Mouse (Mus musculus) limb, embryonic 13.5 days (tissue): ENCODE measurements around the gene Agmat. TPM values are rescaled to one million over a fixed set of nuclear protein-coding genes. Genes with fewer than 3 reads are reported as not detected.

Experiments
- ATAC-seq: fragments of 200-750 bp; cut with Nextera tagmentation; 2 replicates; pipeline ENCODE4 v1.8.0; 2017; ENCODE audit warnings: low read depth, moderate number of reproducible peaks, moderate TSS enrichment; ENCODE audit not compliant: low FRiP score
- H3K27ac ChIP-seq: fragments of 300-500 bp; sonication (generic); 2 replicates; pipeline ENCODE4 v1.5.1; 2015; ENCODE audit warnings: inconsistent platforms, mild to moderate bottlenecking, moderate library complexity
- H3K27me3 ChIP-seq: fragments of 300-500 bp; sonication (generic); 2 replicates; pipeline ENCODE4 v1.6.1; 2015; ENCODE audit warnings: mild to moderate bottlenecking, inconsistent platforms
- H3K36me3 ChIP-seq: fragments of 300-500 bp; sonication (generic); 2 replicates; pipeline ENCODE4 v1.6.1; 2015; ENCODE audit warnings: inconsistent platforms, mild to moderate bottlenecking, moderate library complexity
- H3K4me1 ChIP-seq: fragments of 300-500 bp; sonication (generic); 2 replicates; pipeline ENCODE4 v1.6.1; 2015; ENCODE audit warnings: inconsistent platforms
- H3K4me2 ChIP-seq: fragments of 300-500 bp; sonication (generic); replicated peaks from 2 replicates; pipeline ENCODE4 v1.6.1; 2015; ENCODE audit warnings: inconsistent platforms, mild to moderate bottlenecking, moderate library complexity
- H3K4me3 ChIP-seq: fragments of 300-500 bp; sonication (generic); 2 replicates; pipeline ENCODE4 v1.5.1; 2015; ENCODE audit warnings: moderate library complexity, mild to moderate bottlenecking, inconsistent platforms
- H3K9ac ChIP-seq: fragments of 300-500 bp; sonication (generic); 2 replicates; pipeline ENCODE4 v1.6.1; 2015; ENCODE audit warnings: mild to moderate bottlenecking, inconsistent platforms
- H3K9me3 ChIP-seq: fragments of 300-500 bp; sonication (generic); 2 replicates; pipeline ENCODE4 v1.6.1; 2016; ENCODE audit warnings: inconsistent platforms
- WGBS: fragments of 180-500 bp; shearing (Covaris S2); methylation state at CpG from one replicate; pipeline ENCODE4 v1.1.7; 2015; 5-methylcytosine and 5-hydroxymethylcytosine counted together
- polyA plus RNA-seq: library from polyadenylated mRNA; unstranded; fragments of >200 nt; fragmentation: Nextera tagmentation; extraction: Ambion mirVana; gene quantifications from 2 replicates; pipeline ENCODE4 v1.2.1, GENCODE M21; 2015

Gene Agmat
- polyA plus RNA-seq, 1 experiment from 2014 or later = 0.13 TPM

DNA sequence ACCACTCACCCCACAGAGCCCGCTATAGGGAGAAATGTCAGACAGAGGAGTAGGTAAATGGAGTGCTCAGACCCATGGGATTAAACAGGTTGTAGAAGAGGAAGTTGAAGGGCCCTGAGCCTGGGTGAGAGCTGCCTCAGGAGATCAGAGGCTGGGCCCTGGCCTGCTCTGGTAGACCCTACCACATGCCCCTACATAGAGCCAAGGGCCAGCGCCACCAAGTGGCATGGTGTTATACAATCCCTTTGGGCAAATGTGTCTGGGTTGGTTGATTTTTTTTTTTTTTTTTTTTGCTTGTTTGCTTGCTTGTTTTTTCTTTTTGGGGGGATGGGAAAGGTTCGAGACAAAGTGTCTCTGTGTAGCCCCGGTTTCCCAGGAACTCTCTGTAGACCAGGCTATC, 57.6 kb downstream of the Agmat start:
- no peak for ATAC-seq
- H3K4me3 ChIP-seq = no peak overlapping the region
- H3K27ac ChIP-seq = no peak overlapping the region
- H3K4me1 ChIP-seq = no peaks in the 10 kb centered on the region
- no peak overlapping the region for H3K4me2 ChIP-seq
- no peak overlapping the region for H3K9ac ChIP-seq
- H3K27me3 ChIP-seq = no peaks in the 10 kb centered on the region
- 90% methylated on average over 4 of the region's 4 CpGs for WGBS
- H3K9me3 ChIP-seq = no peaks in the 10 kb centered on the region
- H3K36me3 ChIP-seq = peaks cover 62% of the 10 kb centered on the region

DNA sequence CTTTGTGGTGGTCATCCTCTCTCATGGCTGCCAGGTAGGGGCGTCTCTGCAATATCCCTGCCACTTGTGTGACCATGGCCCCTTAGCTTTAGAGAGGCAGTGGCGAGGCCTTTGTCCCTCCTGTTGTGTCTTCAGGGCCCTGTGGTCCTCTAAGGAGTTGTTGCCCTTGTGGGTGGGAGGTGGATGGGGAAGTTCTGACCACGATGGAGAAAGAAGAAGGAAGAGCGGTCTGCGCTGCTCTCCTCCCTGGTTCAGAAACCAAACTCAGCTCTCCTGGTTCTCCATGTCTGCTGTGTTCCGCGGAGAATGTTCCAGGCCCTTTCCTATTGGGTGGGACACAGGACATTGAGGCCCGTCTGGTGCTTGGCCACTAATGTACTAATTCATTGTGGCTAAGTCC, 59.4 kb downstream of the Agmat start:
- Histone ChIP-seq H3K4me2 (no peak overlapping the region), H3K9ac (no peak overlapping the region), H3K4me1 (no peaks in the 10 kb centered on the region), H3K9me3 (no peaks in the 10 kb centered on the region), H3K36me3 (peaks cover 80% of the 10 kb centered on the region), H3K4me3 (no peak overlapping the region), H3K27ac (no peak overlapping the region), H3K27me3 (no peaks in the 10 kb centered on the region)
- no peak for ATAC-seq
- WGBS = 94% methylated on average over 8 of the region's 8 CpGs

Other genes with a start within 250 kb of the Agmat start
- gene Spen, start 208.1 kb upstream of the Agmat start, polyA plus RNA-seq = 10.8 and 11.5 TPM in 2 replicates
- 62.4 and 67.7 TPM in 2 replicates for gene Fblim1, start 140.6 kb upstream of the Agmat start, polyA plus RNA-seq
- 0.38 and 0.66 TPM in 2 replicates for gene Tmem82, start 128.0 kb upstream of the Agmat start, polyA plus RNA-seq
- gene Slc25a34, start 122.9 kb upstream of the Agmat start, polyA plus RNA-seq = not detected in 2 replicates
- gene Plekhm2, start 81.8 kb upstream of the Agmat start, polyA plus RNA-seq = 7.9 and 8.7 TPM in 2 replicates
- gene Rsc1a1, start 61.1 kb upstream of the Agmat start, polyA plus RNA-seq = 1.3 TPM in 1 of 2 replicates, not detected in the other
- 21.8 and 23.4 TPM in 2 replicates for gene Ddi2, start 23.3 kb upstream of the Agmat start, polyA plus RNA-seq
- gene Dnajc16, start 44.3 kb downstream of the Agmat start, polyA plus RNA-seq = 3.4 and 3.6 TPM in 2 replicates
- gene Casp9, start 46.9 kb downstream of the Agmat start, polyA plus RNA-seq = 17.1 and 17.2 TPM in 2 replicates
- 0.20 TPM in 1 of 2 replicates, not detected in the other for gene Cela2a, start 79.5 kb downstream of the Agmat start, polyA plus RNA-seq
- not detected in 2 replicates for gene Ctrc, start 99.7 kb downstream of the Agmat start, polyA plus RNA-seq
- gene Efhd2, start 128.2 kb downstream of the Agmat start, polyA plus RNA-seq = 56.9 and 58.7 TPM in 2 replicates